Mouse (Mus musculus): ENCODE measurements at regions not wholly inside any gene's neighbourhood (a gene's known extent, or its start where the extent isn't known, plus 50 kb on each side); places are given as distances from the start of the nearest gene placed in this dataset.

- DNase-seq (ENCODE audit: low spot score in 2 of 2), result no peak
These were observed 158.1 kb upstream of the Gm5148 start for GRCm38 (mm10) chr3:37882417-37882816.

DNA sequence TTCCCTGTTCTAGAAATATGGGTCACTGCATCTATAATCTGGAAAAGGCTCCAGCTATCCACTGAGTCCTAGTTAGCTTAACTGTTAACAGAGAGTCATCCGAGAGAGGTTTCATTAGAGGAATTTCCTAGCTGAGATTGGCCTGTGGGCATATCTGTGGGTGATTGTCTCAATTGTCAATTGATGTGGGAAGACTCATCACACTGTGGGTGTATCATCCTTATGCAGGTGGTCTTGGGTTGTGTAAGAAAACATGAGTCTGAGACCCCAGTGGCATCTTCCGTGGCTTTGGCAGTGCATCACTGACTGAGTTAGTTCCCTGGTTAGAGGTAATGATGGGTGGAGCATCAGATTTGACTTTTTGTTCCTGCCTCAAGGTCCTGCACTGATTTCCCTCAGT, 156.7 kb upstream of the Gm5148 start:
- no peak for DNase-seq (ENCODE audit: low spot score in 2 of 2)

DNA sequence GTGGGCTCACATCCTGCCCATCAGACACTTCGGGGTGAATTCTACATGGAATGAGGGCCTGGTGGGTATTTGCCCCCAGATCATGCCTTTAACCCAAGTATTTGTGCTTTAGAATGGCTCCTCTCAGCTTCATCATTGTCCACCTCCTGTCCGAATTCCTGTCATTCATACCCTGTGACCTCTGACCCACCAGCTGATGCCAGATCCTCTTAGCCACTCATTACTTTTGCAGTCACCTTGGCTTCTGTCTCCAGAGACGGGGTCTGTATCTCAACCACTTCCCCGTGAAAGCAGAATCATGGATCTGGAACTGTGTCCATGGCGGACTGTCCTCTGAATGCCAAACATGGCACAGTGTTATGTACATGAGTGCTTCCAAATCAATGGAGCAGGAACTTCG, 154.8 kb upstream of the Gm5148 start:
- DNase-seq (ENCODE audit: low spot score in 2 of 2), result no peak

GRCm38 (mm10) chr3:37876016-37876765, 151.9 kb upstream of the Gm5148 start:
- DNase-seq (ENCODE audit: low spot score in 2 of 2), result no peak

DNA sequence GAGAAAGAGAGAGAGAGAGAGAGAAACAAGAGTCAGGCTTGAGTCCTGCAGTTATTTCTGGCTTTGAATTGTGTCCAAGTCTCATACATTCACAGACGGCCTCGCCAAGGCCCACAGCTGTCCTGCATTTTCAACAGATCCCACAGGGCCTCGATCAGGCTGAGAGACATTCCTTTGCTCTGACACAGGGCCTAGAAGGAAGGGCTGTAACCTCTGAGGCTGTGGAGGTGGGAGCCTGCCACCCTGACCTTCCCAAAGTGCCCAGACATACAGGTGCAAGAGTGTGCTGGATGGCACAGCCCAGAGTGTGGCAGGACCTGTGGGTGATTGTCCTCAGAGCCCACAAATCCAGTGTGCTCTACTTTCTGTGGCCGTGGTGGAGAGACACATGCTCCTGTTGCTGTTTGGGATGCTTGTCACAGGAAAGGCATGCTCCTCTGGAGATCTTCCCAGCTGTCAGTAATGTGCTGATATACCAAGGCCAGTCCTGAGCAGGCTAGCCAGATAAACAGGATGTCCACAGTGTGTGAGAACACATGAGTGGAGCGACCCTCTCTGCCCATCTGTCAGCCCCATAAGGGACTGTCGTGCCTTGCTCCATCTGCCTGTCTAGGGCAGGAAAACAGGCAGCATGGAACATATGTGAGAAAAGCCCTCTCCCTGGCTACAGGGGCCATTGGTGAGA, 151.2 kb upstream of the Gm5148 start:
- DNase-seq (ENCODE audit: low spot score in 2 of 2), result peak in 1 of 2 experiments; percentile 63

DNA sequence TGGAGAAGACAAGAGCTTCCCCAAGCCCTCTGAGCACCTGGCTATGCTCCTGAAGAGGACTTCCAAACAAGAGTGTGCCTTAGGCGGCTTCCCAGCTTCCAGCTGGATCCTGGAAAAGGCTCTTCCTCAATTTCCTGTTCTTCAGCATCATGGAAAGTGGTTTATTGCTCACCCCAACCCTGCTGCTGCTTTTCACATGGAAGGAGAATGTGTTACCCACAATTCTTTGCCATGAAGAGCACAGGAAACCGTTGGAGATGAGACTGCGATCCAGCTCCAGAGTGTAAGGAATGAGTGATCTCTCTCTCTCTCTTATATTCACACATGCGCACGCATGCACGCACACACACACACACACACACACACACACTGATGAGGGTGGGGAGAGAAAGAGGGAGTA, 150.6 kb upstream of the Gm5148 start:
- no peak for DNase-seq (ENCODE audit: low spot score in 2 of 2)

- no peak for DNase-seq (ENCODE audit: low spot score in 2 of 2)
These were observed 150.1 kb upstream of the Gm5148 start for GRCm38 (mm10) chr3:37874346-37874745.

- no peak for DNase-seq (ENCODE audit: low spot score in 2 of 2)
These were observed 148.0 kb upstream of the Gm5148 start for GRCm38 (mm10) chr3:37872329-37872728.

GRCm38 (mm10) chr3:37871076-37871475, 146.8 kb upstream of the Gm5148 start:
- no peak for DNase-seq (ENCODE audit: low spot score in 2 of 2)

DNA sequence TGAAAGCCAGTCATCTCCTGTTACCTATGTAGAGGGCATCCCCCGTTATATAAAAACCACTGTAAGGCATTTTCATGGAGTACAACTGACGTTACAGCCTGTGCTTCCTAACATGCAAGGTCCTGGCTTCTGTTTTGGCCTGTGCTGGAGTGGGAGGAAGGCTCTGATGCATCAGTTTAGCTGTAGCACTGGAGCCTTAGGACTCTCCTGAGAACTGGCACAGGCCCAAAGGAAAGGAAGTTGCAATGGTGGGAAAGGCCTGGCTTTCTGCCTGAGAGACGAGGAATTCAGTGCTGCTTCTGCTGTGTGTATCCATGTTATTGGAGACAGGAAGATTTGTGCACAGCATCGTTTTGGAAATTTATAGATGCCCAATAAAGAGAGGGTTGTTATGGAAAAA, 144.2 kb upstream of the Gm5148 start:
- DNase-seq (ENCODE audit: low spot score in 2 of 2), result no peak

GRCm38 (mm10) chr3:37862756-37863155, 138.5 kb upstream of the Gm5148 start:
- DNase-seq (ENCODE audit: low spot score in 2 of 2), result no peak

- DNase-seq (ENCODE audit: low spot score in 2 of 2), result no peak
These were observed 136.6 kb upstream of the Gm5148 start for GRCm38 (mm10) chr3:37860715-37861461.

DNA sequence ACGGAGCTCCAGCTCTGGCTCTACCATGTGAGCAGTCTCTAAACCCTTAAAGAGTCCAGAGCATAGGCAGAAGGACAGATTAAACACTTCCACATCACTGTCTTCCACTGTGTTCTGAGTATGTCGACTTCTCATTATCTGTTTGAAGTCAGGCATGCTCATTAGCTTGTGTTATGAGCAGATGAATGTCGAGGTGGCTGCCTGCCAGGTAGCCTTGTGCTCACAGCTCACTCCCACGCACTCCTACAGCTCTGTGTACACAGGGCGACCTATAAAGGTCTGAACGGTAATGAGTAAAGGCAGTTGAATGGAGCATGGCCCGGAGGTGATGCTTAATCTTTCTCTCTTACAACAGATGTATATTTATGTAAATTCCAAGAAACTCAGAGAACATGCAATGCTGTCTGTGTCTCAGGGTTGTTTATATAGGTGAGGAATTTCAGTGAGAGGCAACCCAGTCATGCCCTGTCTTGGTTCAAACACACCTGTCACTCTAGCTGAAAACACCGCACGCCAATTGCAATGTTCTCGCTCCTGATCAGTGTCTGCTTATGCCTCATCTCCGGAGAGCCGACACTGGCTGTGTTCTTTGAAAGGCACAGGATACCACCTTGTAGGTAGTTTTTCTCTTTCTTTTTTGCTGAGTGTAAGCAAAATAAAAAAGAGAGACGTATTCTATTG, 135.9 kb upstream of the Gm5148 start:
- peak in 1 of 2 experiments; percentile 33 for DNase-seq (ENCODE audit: low spot score in 2 of 2)

GRCm38 (mm10) chr3:37858624-37859302, 134.5 kb upstream of the Gm5148 start:
- no peak for DNase-seq (ENCODE audit: low spot score in 2 of 2)

GRCm38 (mm10) chr3:37846191-37847003, 122.1 kb upstream of the Gm5148 start:
- DNase-seq (ENCODE audit: low spot score in 2 of 2), result no peak

DNA sequence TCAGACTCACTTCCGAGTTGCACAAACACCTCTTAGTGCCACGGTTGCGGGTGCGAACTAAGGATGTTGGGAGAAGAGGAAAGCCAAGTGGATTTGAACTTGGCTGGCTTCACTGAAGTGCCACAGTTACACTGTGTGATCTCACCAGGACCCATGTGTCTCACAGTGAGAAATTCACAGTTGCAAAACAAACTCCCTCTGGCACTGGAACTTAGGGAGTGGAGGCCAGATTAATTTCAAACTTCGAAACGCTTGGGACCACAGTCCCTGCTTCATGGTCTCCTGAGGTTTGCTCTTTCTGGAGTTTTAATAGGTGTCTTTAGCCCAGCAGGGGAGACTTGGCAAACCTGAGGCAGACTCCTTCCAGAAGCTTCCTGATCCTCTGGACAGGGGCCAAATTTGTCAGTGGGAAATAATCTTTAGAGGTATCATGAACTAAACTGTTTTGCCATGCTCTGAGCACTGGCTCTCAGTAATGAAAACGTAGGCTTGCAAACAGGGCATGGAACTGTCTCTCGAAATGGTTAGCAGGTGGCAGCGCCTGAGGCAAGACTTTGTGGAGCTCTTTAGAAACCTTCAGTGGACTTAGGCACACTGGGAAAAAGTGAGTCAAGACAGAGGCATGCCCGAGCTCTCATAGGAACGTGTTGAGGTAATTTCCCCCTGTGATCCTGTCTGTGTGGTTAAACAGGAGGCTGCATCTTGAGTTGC, 121.2 kb upstream of the Gm5148 start:
- DNase-seq (ENCODE audit: low spot score in 2 of 2), result peak; percentile 20 to 38

DNA sequence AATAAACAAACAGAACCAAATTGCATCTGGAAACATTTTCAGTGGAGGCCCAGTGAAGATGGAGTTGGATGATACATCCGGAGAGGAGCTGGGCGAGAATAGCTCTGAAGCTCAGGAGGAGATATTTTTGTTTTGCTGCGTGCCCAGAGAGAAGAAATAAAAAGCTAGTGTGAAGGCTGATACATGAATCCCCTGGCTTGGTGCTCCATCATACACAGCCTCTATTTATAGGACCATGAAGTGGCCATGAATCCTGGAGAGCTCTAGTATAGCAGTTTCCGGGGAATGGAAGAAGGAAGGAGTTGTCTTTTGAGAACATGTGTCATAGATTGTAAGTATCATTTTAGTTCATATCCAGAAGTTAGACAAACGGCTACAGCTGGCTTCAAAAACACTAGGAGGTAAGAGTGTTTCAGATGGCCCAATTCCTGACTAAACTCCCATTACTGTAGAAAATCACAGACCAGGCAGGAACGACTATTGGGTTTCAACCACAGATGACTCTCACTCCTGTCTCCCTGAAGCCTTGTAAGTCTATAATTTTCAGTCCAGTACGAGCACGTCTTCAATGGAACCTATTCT, 120.5 kb upstream of the Gm5148 start:
- no peak for DNase-seq (ENCODE audit: low spot score in 2 of 2)

DNA sequence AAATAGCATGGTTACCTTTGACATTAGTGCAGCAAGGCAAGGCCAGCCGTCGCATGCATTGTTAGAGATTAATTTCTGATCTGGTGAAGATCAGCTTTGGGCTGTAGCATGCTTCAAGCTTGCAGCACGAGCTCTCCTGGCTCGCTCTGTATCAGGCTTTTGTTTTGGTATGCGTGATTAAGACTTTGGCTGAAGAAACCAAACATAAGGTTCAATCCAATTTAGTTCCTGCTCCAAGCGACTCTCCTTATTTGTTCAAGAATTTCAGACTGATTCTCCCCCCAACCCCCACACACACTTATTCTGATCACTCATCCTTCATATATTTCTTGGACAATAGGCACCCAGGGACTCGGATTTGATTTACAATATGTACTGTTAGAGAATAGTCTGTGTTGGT, 118.0 kb upstream of the Gm5148 start:
- DNase-seq (ENCODE audit: low spot score in 2 of 2), result peak in 1 of 2 experiments; percentile 6

GRCm38 (mm10) chr3:37838896-37839295, 114.6 kb upstream of the Gm5148 start:
- DNase-seq (ENCODE audit: low spot score in 2 of 2), result peak in 1 of 2 experiments; percentile 52

DNA sequence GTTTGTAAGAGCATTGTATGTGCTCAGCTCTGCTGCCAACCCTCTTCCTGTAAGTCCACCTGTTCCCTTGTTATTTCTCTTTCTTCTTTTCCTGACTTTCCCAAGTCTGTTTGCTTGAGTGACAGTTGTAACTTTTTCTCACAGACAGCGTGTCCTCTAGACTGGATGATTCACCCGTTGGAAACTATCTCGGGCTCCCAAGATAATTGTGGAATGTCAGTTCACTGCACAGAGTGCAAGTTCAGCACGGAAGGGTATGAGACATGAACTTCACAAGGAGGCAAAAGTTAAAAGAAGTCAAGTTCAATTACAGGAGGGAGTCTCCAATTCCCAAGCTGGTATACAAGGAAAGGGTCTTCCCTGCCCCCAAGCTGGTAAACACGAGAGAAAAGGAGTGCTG, 112.5 kb upstream of the Gm5148 start:
- no peak for DNase-seq (ENCODE audit: low spot score in 2 of 2)
